Mouse (Mus musculus) forebrain, embryonic 13.5 days (tissue): ENCODE data around the gene Atp6v0d1. TPM values are rescaled to one million over a fixed set of nuclear protein-coding genes. Genes with fewer than 3 reads are reported as not detected.

Source experiments
- ATAC-seq: fragments of 200-750 bp; cut with Nextera tagmentation; 2 replicates; pipeline ENCODE4 v1.8.0; 2017
- H3K27ac ChIP-seq: fragments of 300-500 bp; sonication (generic); 2 replicates; pipeline ENCODE4 v1.5.1; 2015; ENCODE audit warnings: inconsistent platforms, mild to moderate bottlenecking, moderate library complexity
- H3K27me3 ChIP-seq: fragments of 300-500 bp; sonication (generic); 2 replicates; pipeline ENCODE4 v1.6.1; 2015; ENCODE audit warnings: mild to moderate bottlenecking, inconsistent platforms
- H3K36me3 ChIP-seq: fragments of 300-500 bp; sonication (generic); 2 replicates; pipeline ENCODE4 v1.6.1; 2015; ENCODE audit warnings: mild to moderate bottlenecking, inconsistent platforms; ENCODE audit not compliant: poor library complexity, severe bottlenecking
- H3K4me1 ChIP-seq: fragments of 300-500 bp; sonication (generic); 2 replicates; pipeline ENCODE4 v1.6.1; 2015; ENCODE audit warnings: inconsistent platforms
- H3K4me2 ChIP-seq: fragments of 300-500 bp; sonication (generic); 2 replicates; pipeline ENCODE4 v1.6.1; 2015; ENCODE audit warnings: inconsistent platforms, mild to moderate bottlenecking, moderate library complexity
- H3K4me3 ChIP-seq: fragments of 300-500 bp; sonication (generic); 2 replicates; pipeline ENCODE4 v1.5.1; 2015; ENCODE audit warnings: mild to moderate bottlenecking, inconsistent platforms
- H3K9ac ChIP-seq: fragments of 300-500 bp; sonication (generic); 2 replicates; pipeline ENCODE4 v1.6.1; 2015; ENCODE audit warnings: mild to moderate bottlenecking, inconsistent platforms
- H3K9me3 ChIP-seq: fragments of 300-500 bp; sonication (generic); replicated peaks from 2 replicates; pipeline ENCODE4 v1.6.1; 2016; ENCODE audit warnings: inconsistent platforms
- WGBS: fragments of 180-500 bp; shearing (Covaris S2); methylation state at CpG from one replicate; pipeline ENCODE4 v1.1.7; 2015; 5-methylcytosine and 5-hydroxymethylcytosine counted together
- polyA plus RNA-seq: library from polyadenylated mRNA; unstranded; fragments of >200 nt; fragmentation: Nextera tagmentation; extraction: Ambion mirVana; gene quantifications from 2 replicates; pipeline ENCODE4 v1.2.1, GENCODE M21; 2015

Gene Atp6v0d1
- polyA plus RNA-seq, 1 experiment from 2014 or later, result 136 TPM

- Histone ChIP-seq H3K9me3 (no peaks in the 10 kb centered on the region), H3K4me1 (no peaks in the 10 kb centered on the region), H3K4me2 (no peak overlapping the region), H3K27ac (no peak overlapping the region), H3K36me3 (peaks cover 5% of the 10 kb centered on the region; the same call in 1 of the 2 replicates), H3K27me3 (no peaks in the 10 kb centered on the region), H3K9ac (no peak overlapping the region), H3K4me3 (no peak overlapping the region)
- WGBS, result 91% methylated on average over 6 of the region's 6 CpGs
- ATAC-seq, result no peak
Measured at GRCm38 (mm10) chr8:105546384-105547350, 19.2 kb downstream of the Atp6v0d1 start.

GRCm38 (mm10) chr8:105545249-105545648 lies 20.6 kb downstream of the Atp6v0d1 start:
- H3K4me3 ChIP-seq, result no peak overlapping the region
- 89% methylated on average over 3 of the region's 3 CpGs for WGBS
- H3K36me3 ChIP-seq, result peaks cover 6% of the 10 kb centered on the region; the same call in 1 of the 2 replicates
- no peak overlapping the region for H3K4me2 ChIP-seq
- H3K9me3 ChIP-seq, result no peaks in the 10 kb centered on the region
- no peak for ATAC-seq
- H3K27ac ChIP-seq, result no peak overlapping the region
- no peaks in the 10 kb centered on the region for H3K4me1 ChIP-seq
- no peaks in the 10 kb centered on the region for H3K27me3 ChIP-seq
- H3K9ac ChIP-seq, result no peak overlapping the region

GRCm38 (mm10) chr8:105544544-105545205 lies 21.2 kb downstream of the Atp6v0d1 start:
- Histone ChIP-seq H3K36me3 (peaks cover 6% of the 10 kb centered on the region; the same call in 1 of the 2 replicates), H3K27ac (no peak overlapping the region), H3K9me3 (no peaks in the 10 kb centered on the region), H3K9ac (no peak overlapping the region), H3K4me2 (no peak overlapping the region), H3K27me3 (no peaks in the 10 kb centered on the region), H3K4me3 (no peak overlapping the region), H3K4me1 (no peaks in the 10 kb centered on the region)
- 58% methylated on average over 7 of the region's 7 CpGs for WGBS
- ATAC-seq, result no peak

GRCm38 (mm10) chr8:105543703-105544102 lies 22.1 kb downstream of the Atp6v0d1 start:
- H3K4me1 ChIP-seq, result no peaks in the 10 kb centered on the region
- H3K4me2 ChIP-seq, result no peak overlapping the region
- H3K4me3 ChIP-seq, result no peak overlapping the region
- no peaks in the 10 kb centered on the region for H3K9me3 ChIP-seq
- ATAC-seq, result no peak
- H3K9ac ChIP-seq, result no peak overlapping the region
- peaks cover 14% of the 10 kb centered on the region for H3K36me3 ChIP-seq
- H3K27me3 ChIP-seq, result no peaks in the 10 kb centered on the region
- 50% methylated on average over 1 of the region's 1 CpGs for WGBS
- no peak overlapping the region for H3K27ac ChIP-seq

GRCm38 (mm10) chr8:105542808-105543207 lies 23.0 kb downstream of the Atp6v0d1 start:
- 96% methylated on average over 2 of the region's 2 CpGs for WGBS
- peaks cover 23% of the 10 kb centered on the region for H3K36me3 ChIP-seq
- no peaks in the 10 kb centered on the region for H3K9me3 ChIP-seq
- H3K4me3 ChIP-seq, result no peak overlapping the region
- no peak overlapping the region for H3K4me2 ChIP-seq
- no peaks in the 10 kb centered on the region for H3K4me1 ChIP-seq
- no peak overlapping the region for H3K27ac ChIP-seq
- H3K9ac ChIP-seq, result no peak overlapping the region
- no peaks in the 10 kb centered on the region for H3K27me3 ChIP-seq
- no peak for ATAC-seq

- Histone ChIP-seq H3K27ac (no peak overlapping the region), H3K4me3 (no peak overlapping the region), H3K9me3 (no peaks in the 10 kb centered on the region), H3K4me1 (no peaks in the 10 kb centered on the region), H3K4me2 (no peak overlapping the region), H3K9ac (no peak overlapping the region), H3K36me3 (peaks cover 29% of the 10 kb centered on the region), H3K27me3 (no peaks in the 10 kb centered on the region)
- 90% methylated on average over 3 of the region's 3 CpGs for WGBS
- ATAC-seq, result no peak
Measured at GRCm38 (mm10) chr8:105542032-105542656, 23.7 kb downstream of the Atp6v0d1 start.

- H3K4me1 ChIP-seq, result no peaks in the 10 kb centered on the region
- H3K36me3 ChIP-seq, result peaks cover 42% of the 10 kb centered on the region
- WGBS, result 88% methylated on average over 4 of the region's 4 CpGs
- H3K27ac ChIP-seq, result no peak overlapping the region
- no peak overlapping the region for H3K9ac ChIP-seq
- no peak overlapping the region for H3K4me3 ChIP-seq
- H3K27me3 ChIP-seq, result no peaks in the 10 kb centered on the region
- no peak overlapping the region for H3K4me2 ChIP-seq
- no peak for ATAC-seq
- H3K9me3 ChIP-seq, result no peaks in the 10 kb centered on the region
Measured at GRCm38 (mm10) chr8:105538940-105539339, 26.9 kb downstream of the Atp6v0d1 start.

- no peak overlapping the region for H3K27ac ChIP-seq
- H3K36me3 ChIP-seq, result peaks cover 42% of the 10 kb centered on the region
- H3K9me3 ChIP-seq, result no peaks in the 10 kb centered on the region
- no peaks in the 10 kb centered on the region for H3K27me3 ChIP-seq
- H3K9ac ChIP-seq, result no peak overlapping the region
- no peak overlapping the region for H3K4me3 ChIP-seq
- 0 out of 2 replicates have a peak, but pooled peaks cover 5% of the 10 kb centered on the region for H3K4me1 ChIP-seq
- H3K4me2 ChIP-seq, result no peak overlapping the region
- no peak for ATAC-seq
- WGBS, result 89% methylated on average over 6 of the region's 6 CpGs
Measured at GRCm38 (mm10) chr8:105537011-105537677, 28.7 kb downstream of the Atp6v0d1 start.

GRCm38 (mm10) chr8:105536546-105536945 lies 29.3 kb downstream of the Atp6v0d1 start:
- H3K36me3 ChIP-seq, result peaks cover 37% of the 10 kb centered on the region
- no peaks in the 10 kb centered on the region for H3K27me3 ChIP-seq
- no peak overlapping the region for H3K27ac ChIP-seq
- no peak overlapping the region for H3K4me3 ChIP-seq
- H3K4me1 ChIP-seq, result 0 out of 2 replicates have a peak, but pooled peaks cover 5% of the 10 kb centered on the region
- no peak overlapping the region for H3K4me2 ChIP-seq
- ATAC-seq, result no peak
- H3K9me3 ChIP-seq, result no peaks in the 10 kb centered on the region
- WGBS, result 92% methylated on average over 3 of the region's 3 CpGs
- no peak overlapping the region for H3K9ac ChIP-seq

GRCm38 (mm10) chr8:105533892-105534329 lies 31.9 kb downstream of the Atp6v0d1 start:
- ATAC-seq, result peak; percentile 57; the same call in 1 of the 2 replicates
- H3K9ac ChIP-seq, result no peak overlapping the region
- H3K27ac ChIP-seq, result no peak overlapping the region
- H3K9me3 ChIP-seq, result no peaks in the 10 kb centered on the region
- peaks cover 8% of the 10 kb centered on the region; the same call in 1 of the 2 replicates for H3K4me1 ChIP-seq
- H3K4me2 ChIP-seq, result no peak overlapping the region
- H3K36me3 ChIP-seq, result peaks cover 56% of the 10 kb centered on the region
- 0% methylated on average over 1 of the region's 1 CpGs for WGBS
- no peaks in the 10 kb centered on the region for H3K27me3 ChIP-seq
- no peak overlapping the region for H3K4me3 ChIP-seq

GRCm38 (mm10) chr8:105533439-105533838 lies 32.4 kb downstream of the Atp6v0d1 start:
- Histone ChIP-seq H3K4me2 (no peak overlapping the region), H3K9me3 (no peaks in the 10 kb centered on the region), H3K4me3 (no peak overlapping the region), H3K27ac (no peak overlapping the region), H3K36me3 (peaks cover 56% of the 10 kb centered on the region), H3K27me3 (no peaks in the 10 kb centered on the region), H3K4me1 (peaks cover 8% of the 10 kb centered on the region; the same call in 1 of the 2 replicates), H3K9ac (no peak overlapping the region)
- no peak for ATAC-seq
- WGBS, result 46% methylated on average over 2 of the region's 2 CpGs
